Mouse (Mus musculus): Measurements from ENCODE around the gene Nmt1.

GRCm38 (mm10) chr11:103067051-103067361 lies 39.0 kb downstream of the Nmt1 start:
- TF ChIP-seq CTCF (IDR thresholded peaks at IDR 0.05; ENCODE audit: low read depth, low read length) (no peak), TAL1 (conservative IDR thresholded peaks at IDR 0.05; ENCODE audit: low read depth, low read length) (no peak), GATA1 (IDR thresholded peaks at IDR 0.05; ENCODE audit: borderline replicate concordance, low read length) (no peak)

All from G1E (cell line).